Mouse (Mus musculus): Measurements from ENCODE around the gene Wnt9a. TPM values are rescaled to one million over a fixed set of nuclear protein-coding genes. Genes with fewer than 3 reads are reported as not detected.

Gene Wnt9a
- total RNA-seq (2014; rRNA removed) = 2.8 and 4.5 TPM in 2 replicates
- polyA plus RNA-seq (2015; fragmentation: Nextera tagmentation; extraction: Ambion mirVana) = 2.1 and 2.3 TPM in 2 replicates

- peaks cover 4% of the 10 kb centered on the region; the same call in 1 of the 2 replicates for H3K4me1 ChIP-seq (ENCODE audit: insufficient read depth, low read length)
- ATAC-seq (peak; percentile 44), DNase-seq (ENCODE audit: low spot score) (peak; percentile 71)
- H3K27ac ChIP-seq = no peak within 1 kb of the TSS; the same call in 1 of the 2 replicates
- peak within 1 kb of the TSS; percentile 60 for H3K4me3 ChIP-seq (ENCODE audit: low read length)
- H3K27me3 ChIP-seq (ENCODE audit: insufficient read depth, low read length) = peaks cover 16% of the 10 kb centered on the region; the same call in 1 of the 2 replicates
- H3K9me3 ChIP-seq (ENCODE audit: low read length) = no peaks in the 10 kb centered on the region
- 2% methylated on average over 87 of the region's 128 CpGs for WGBS
- no peaks in the 10 kb centered on the region for H3K36me3 ChIP-seq (ENCODE audit: insufficient read depth, low read length)
- peak within 1 kb of the TSS; percentile 76 for H3K4me2 ChIP-seq (ENCODE audit: low read depth, low read length)
- peak within 1 kb of the TSS; percentile 58 for H3K9ac ChIP-seq (replicated peaks; ENCODE audit: low read length)
- no peak for TF ChIP-seq CTCF (IDR thresholded peaks at IDR 0.05; ENCODE audit: low read depth)
Measured at GRCm38 (mm10) chr11:59306461-59307421, at the start of gene Wnt9a. Wnt9a (plus strand) TSS chr11:59306928.

- Histone ChIP-seq H3K4me2 (ENCODE audit: low read depth, low read length) (no peak overlapping the region), H3K9ac (replicated peaks; ENCODE audit: low read length) (no peak overlapping the region), H3K36me3 (ENCODE audit: insufficient read depth, low read length) (no peaks in the 10 kb centered on the region), H3K9me3 (ENCODE audit: low read length) (no peaks in the 10 kb centered on the region), H3K4me3 (ENCODE audit: low read length) (no peak overlapping the region), H3K27me3 (ENCODE audit: insufficient read depth, low read length) (no peaks in the 10 kb centered on the region), H3K4me1 (ENCODE audit: insufficient read depth, low read length) (peaks cover 13% of the 10 kb centered on the region; the same call in 1 of the 2 replicates), H3K27ac (no peak overlapping the region)
- DNase-seq (ENCODE audit: low spot score) (no peak), ATAC-seq (no peak)
- 87% methylated on average over 7 of the region's 7 CpGs for WGBS
- no peak for TF ChIP-seq CTCF (IDR thresholded peaks at IDR 0.05; ENCODE audit: low read depth)
Measured at GRCm38 (mm10) chr11:59259647-59260046, 47.1 kb upstream of the Wnt9a start.

GRCm38 (mm10) chr11:59260706-59261493, 45.8 kb upstream of the Wnt9a start:
- no peak overlapping the region for H3K4me3 ChIP-seq (ENCODE audit: low read length)
- H3K9ac ChIP-seq (replicated peaks; ENCODE audit: low read length) = no peak overlapping the region
- no peak for ATAC-seq
- H3K27me3 ChIP-seq (ENCODE audit: insufficient read depth, low read length) = no peaks in the 10 kb centered on the region
- 87% methylated on average over 10 of the region's 10 CpGs for WGBS
- no peaks in the 10 kb centered on the region for H3K9me3 ChIP-seq (ENCODE audit: low read length)
- H3K4me1 ChIP-seq (ENCODE audit: insufficient read depth, low read length) = peaks cover 14% of the 10 kb centered on the region; the same call in 1 of the 2 replicates
- H3K27ac ChIP-seq = no peak overlapping the region
- no peaks in the 10 kb centered on the region for H3K36me3 ChIP-seq (ENCODE audit: insufficient read depth, low read length)
- H3K4me2 ChIP-seq (ENCODE audit: low read depth, low read length) = no peak overlapping the region
- DNase-seq (ENCODE audit: low spot score) = no peak
- no peak for TF ChIP-seq CTCF (IDR thresholded peaks at IDR 0.05; ENCODE audit: low read depth)

- DNase-seq (ENCODE audit: low spot score) = no peak
- ATAC-seq = no peak
- H3K27ac ChIP-seq = no peak overlapping the region
- H3K4me1 ChIP-seq (ENCODE audit: insufficient read depth, low read length) = peaks cover 14% of the 10 kb centered on the region; the same call in 1 of the 2 replicates
- H3K36me3 ChIP-seq (ENCODE audit: insufficient read depth, low read length) = no peaks in the 10 kb centered on the region
- H3K4me2 ChIP-seq (ENCODE audit: low read depth, low read length) = no peak overlapping the region
- no peaks in the 10 kb centered on the region for H3K9me3 ChIP-seq (ENCODE audit: low read length)
- no peaks in the 10 kb centered on the region for H3K27me3 ChIP-seq (ENCODE audit: insufficient read depth, low read length)
- H3K4me3 ChIP-seq (ENCODE audit: low read length) = no peak overlapping the region
- no peak overlapping the region for H3K9ac ChIP-seq (replicated peaks; ENCODE audit: low read length)
- TF ChIP-seq CTCF (IDR thresholded peaks at IDR 0.05; ENCODE audit: low read depth) = no peak
Measured at GRCm38 (mm10) chr11:59262308-59262707, 44.4 kb upstream of the Wnt9a start.

- H3K27me3 ChIP-seq (ENCODE audit: insufficient read depth, low read length) = no peaks in the 10 kb centered on the region
Measured at GRCm38 (mm10) chr11:59263870-59264563, 42.7 kb upstream of the Wnt9a start.

GRCm38 (mm10) chr11:59264593-59264992, 42.1 kb upstream of the Wnt9a start:
- 0 out of 2 replicates have a peak overlapping the region, but pooled peaks have one; percentile 36 for H3K27ac ChIP-seq
- H3K9me3 ChIP-seq (ENCODE audit: low read length) = no peaks in the 10 kb centered on the region
- WGBS = 2% methylated on average over 8 of the region's 8 CpGs
- peak overlapping the region; percentile 64 for H3K9ac ChIP-seq (replicated peaks; ENCODE audit: low read length)
- H3K36me3 ChIP-seq (ENCODE audit: insufficient read depth, low read length) = no peaks in the 10 kb centered on the region
- peak overlapping the region; percentile 46 for H3K4me3 ChIP-seq (ENCODE audit: low read length)
- ATAC-seq (peak; percentile 22), DNase-seq (ENCODE audit: low spot score) (peak; percentile 33)
- peaks cover 14% of the 10 kb centered on the region; the same call in 1 of the 2 replicates for H3K4me1 ChIP-seq (ENCODE audit: insufficient read depth, low read length)
- no peaks in the 10 kb centered on the region for H3K27me3 ChIP-seq (ENCODE audit: insufficient read depth, low read length)
- H3K4me2 ChIP-seq (ENCODE audit: low read depth, low read length) = peak overlapping the region; percentile 74
- TF ChIP-seq CTCF (IDR thresholded peaks at IDR 0.05; ENCODE audit: low read depth) = no peak

More at GRCm38 (mm10) chr11:59263870-59264563, 42.7 kb upstream of the Wnt9a start:
- Histone ChIP-seq H3K9ac (replicated peaks; ENCODE audit: low read length) (peak overlapping the region; percentile 64), H3K36me3 (ENCODE audit: insufficient read depth, low read length) (no peaks in the 10 kb centered on the region), H3K27ac (peak overlapping the region; percentile 36; the same call in 1 of the 2 replicates), H3K4me3 (ENCODE audit: low read length) (peak overlapping the region; percentile 46), H3K4me2 (ENCODE audit: low read depth, low read length) (peak overlapping the region; percentile 74), H3K4me1 (ENCODE audit: insufficient read depth, low read length) (peaks cover 14% of the 10 kb centered on the region; the same call in 1 of the 2 replicates), H3K9me3 (ENCODE audit: low read length) (no peaks in the 10 kb centered on the region)
- DNase-seq (ENCODE audit: low spot score) (peak; percentile 80), ATAC-seq (peak; percentile 93)
- TF ChIP-seq CTCF (IDR thresholded peaks at IDR 0.05; ENCODE audit: low read depth) = peak; percentile 62
- WGBS = under 1% methylated on average over 56 of the region's 56 CpGs
